Mouse (Mus musculus) intestine, postnatal 0 days (tissue): ENCODE data around the gene Arhgef28. TPM values are rescaled to one million over a fixed set of nuclear protein-coding genes. Genes with fewer than 3 reads are reported as not detected.
"Not testable (repeated sequence)": the region's sequence is repeated elsewhere in the genome, so short reads cannot be mapped to it uniquely, and the experiment has no call there.

Experiments
- ATAC-seq: fragments of 200-750 bp; cut with Nextera tagmentation; 2 replicates; pipeline ENCODE4 v1.8.0; 2017; ENCODE audit warnings: mild to moderate bottlenecking, moderate TSS enrichment, moderate library complexity
- H3K27ac ChIP-seq: fragments of 300-500 bp; sonication (generic); 2 replicates; pipeline ENCODE4 v1.5.1; 2014; ENCODE audit warnings: mild to moderate bottlenecking, low read depth, low read length, moderate library complexity
- H3K27me3 ChIP-seq: fragments of 300-500 bp; sonication (generic); replicated peaks from 2 replicates; pipeline ENCODE4 v1.6.1; 2014; ENCODE audit warnings: low read length, mixed read lengths; ENCODE audit not compliant: control insufficient read depth, insufficient read depth
- H3K36me3 ChIP-seq: fragments of 300-500 bp; sonication (generic); 2 replicates; pipeline ENCODE4 v1.6.1; 2014; ENCODE audit warnings: mild to moderate bottlenecking, moderate library complexity; ENCODE audit not compliant: control insufficient read depth, insufficient read depth
- H3K4me1 ChIP-seq: fragments of 300-500 bp; sonication (generic); replicated peaks from 2 replicates; pipeline ENCODE4 v1.6.1; 2014; ENCODE audit warnings: antibody characterized with exemption, low read length, mixed read lengths; ENCODE audit not compliant: control insufficient read depth, insufficient read depth
- H3K4me2 ChIP-seq: fragments of 300-500 bp; sonication (generic); replicated peaks from 2 replicates; pipeline ENCODE4 v1.6.1; 2014; ENCODE audit warnings: low read depth, mild to moderate bottlenecking, moderate library complexity
- H3K4me3 ChIP-seq: fragments of 300-500 bp; sonication (generic); 2 replicates; pipeline ENCODE4 v1.5.1; 2014; ENCODE audit warnings: low read depth, low read length
- H3K9ac ChIP-seq: fragments of 300-500 bp; sonication (generic); 2 replicates; pipeline ENCODE4 v1.6.1; 2014; ENCODE audit warnings: mild to moderate bottlenecking, low read depth, low read length
- H3K9me3 ChIP-seq: fragments of 300-500 bp; sonication (generic); 2 replicates; pipeline ENCODE4 v1.6.1; 2016; ENCODE audit warnings: mixed run types; ENCODE audit not compliant: control insufficient read depth
- CTCF ChIP-seq: sonication (generic); IDR thresholded peaks from 2 replicates; pipeline ENCODE4 v1.5.1; 2016; ENCODE audit warnings: low read depth, mild to moderate bottlenecking, control low read depth, antibody characterized with exemption, moderate library complexity
- WGBS: fragments of 180-500 bp; shearing (Covaris S2); extraction: QIAGEN DNeasy Blood & Tissue Kit; methylation state at CpG from one replicate; pipeline ENCODE4 v1.1.7; 2014; 5-methylcytosine and 5-hydroxymethylcytosine counted together
- polyA plus RNA-seq: library from polyadenylated mRNA; unstranded; fragments of >200 nt; fragmentation: Nextera tagmentation; extraction: Ambion mirVana; gene quantifications from 2 replicates; pipeline ENCODE4 v1.2.1, GENCODE M21; 2015

The Arhgef28 gene
- polyA plus RNA-seq, 1 experiment from 2014 or later: 13.8 TPM

GRCm38 (mm10) chr13:98111021-98111420 is 95.2 kb downstream of the Arhgef28 start:
- H3K27ac ChIP-seq: no peak overlapping the region
- no peak overlapping the region for H3K4me3 ChIP-seq
- no peaks in the 10 kb centered on the region for H3K9me3 ChIP-seq
- no peaks in the 10 kb centered on the region for H3K27me3 ChIP-seq
- H3K36me3 ChIP-seq: no peaks in the 10 kb centered on the region
- H3K4me1 ChIP-seq: peaks cover 13% of the 10 kb centered on the region; the same call in 1 of the 2 replicates
- no peak overlapping the region for H3K9ac ChIP-seq
- H3K4me2 ChIP-seq: no peak overlapping the region
- TF ChIP-seq CTCF: no peak
- 47% methylated on average over 2 of the region's 2 CpGs for WGBS
- no peak for ATAC-seq

GRCm38 (mm10) chr13:98108481-98108880 is 97.8 kb downstream of the Arhgef28 start:
- not testable (repeated sequence) for H3K36me3 ChIP-seq, H3K4me1 ChIP-seq, H3K27ac ChIP-seq, H3K9me3 ChIP-seq, H3K27me3 ChIP-seq, H3K4me2 ChIP-seq, ATAC-seq, H3K9ac ChIP-seq, H3K4me3 ChIP-seq
- WGBS: 83% methylated on average over 3 of the region's 3 CpGs

GRCm38 (mm10) chr13:98107621-98108020 is 98.6 kb downstream of the Arhgef28 start:
- Histone ChIP-seq H3K27me3 (no peaks in the 10 kb centered on the region), H3K4me2 (no peak overlapping the region), H3K27ac (no peak overlapping the region), H3K9ac (no peak overlapping the region), H3K36me3 (no peaks in the 10 kb centered on the region), H3K9me3 (no peaks in the 10 kb centered on the region), H3K4me3 (no peak overlapping the region), H3K4me1 (no peaks in the 10 kb centered on the region)
- ATAC-seq: no peak
- TF ChIP-seq CTCF: no peak
- WGBS: 78% methylated on average over 2 of the region's 2 CpGs

- Histone ChIP-seq H3K4me2 (no peak overlapping the region), H3K4me3 (no peak overlapping the region), H3K4me1 (no peaks in the 10 kb centered on the region), H3K9me3 (no peaks in the 10 kb centered on the region), H3K27ac (no peak overlapping the region), H3K36me3 (no peaks in the 10 kb centered on the region), H3K27me3 (no peaks in the 10 kb centered on the region), H3K9ac (no peak overlapping the region)
- WGBS: 71% methylated on average over 4 of the region's 4 CpGs
- no peak for ATAC-seq
- TF ChIP-seq CTCF: no peak
Measured at GRCm38 (mm10) chr13:98095966-98096365, 110.3 kb downstream of the Arhgef28 start.

- Histone ChIP-seq H3K9ac (no peak overlapping the region), H3K4me3 (no peak overlapping the region), H3K9me3 (no peaks in the 10 kb centered on the region), H3K27ac (no peak overlapping the region), H3K4me2 (no peak overlapping the region), H3K36me3 (no peaks in the 10 kb centered on the region), H3K4me1 (no peaks in the 10 kb centered on the region), H3K27me3 (no peaks in the 10 kb centered on the region)
- ATAC-seq: no peak
- 64% methylated on average over 3 of the region's 3 CpGs for WGBS
- no peak for TF ChIP-seq CTCF
Measured at GRCm38 (mm10) chr13:98094332-98094731, 111.9 kb downstream of the Arhgef28 start.

GRCm38 (mm10) chr13:98093483-98093882 is 112.8 kb downstream of the Arhgef28 start:
- no peaks in the 10 kb centered on the region for H3K9me3 ChIP-seq
- no peak overlapping the region for H3K4me3 ChIP-seq
- H3K4me2 ChIP-seq: no peak overlapping the region
- no peak for TF ChIP-seq CTCF
- ATAC-seq: no peak
- WGBS: 74% methylated on average over 9 of the region's 9 CpGs
- no peak overlapping the region for H3K9ac ChIP-seq
- H3K27me3 ChIP-seq: no peaks in the 10 kb centered on the region
- H3K4me1 ChIP-seq: no peaks in the 10 kb centered on the region
- no peak overlapping the region for H3K27ac ChIP-seq
- no peaks in the 10 kb centered on the region for H3K36me3 ChIP-seq
